Mouse (Mus musculus) lung, embryonic 16.5 days (tissue): Measurements from ENCODE around the gene Prkca. TPM values are rescaled to one million over a fixed set of nuclear protein-coding genes. Genes with fewer than 3 reads are reported as not detected.

Experiments
- ATAC-seq: fragments of 200-750 bp; cut with Nextera tagmentation; 2 replicates; pipeline ENCODE4 v1.8.0; 2017; ENCODE audit warnings: low read depth, mild to moderate bottlenecking, moderate library complexity
- H3K27ac ChIP-seq: fragments of 300-500 bp; sonication (generic); 2 replicates; pipeline ENCODE4 v1.5.1; 2014; ENCODE audit warnings: mild to moderate bottlenecking, control low read depth, low read length
- H3K27me3 ChIP-seq: fragments of 300-500 bp; sonication (generic); 2 replicates; pipeline ENCODE4 v1.6.1; 2014; ENCODE audit warnings: low read depth, low read length, mixed read lengths; ENCODE audit not compliant: control insufficient read depth, insufficient read depth
- H3K36me3 ChIP-seq: fragments of 300-500 bp; sonication (generic); 2 replicates; pipeline ENCODE4 v1.6.1; 2014; ENCODE audit warnings: low read length; ENCODE audit not compliant: control insufficient read depth, insufficient read depth
- H3K4me1 ChIP-seq: fragments of 300-500 bp; sonication (generic); replicated peaks from 2 replicates; pipeline ENCODE4 v1.6.1; 2014; ENCODE audit warnings: low read length, mixed read lengths; ENCODE audit not compliant: control insufficient read depth, insufficient read depth
- H3K4me2 ChIP-seq: fragments of 300-500 bp; sonication (generic); 2 replicates; pipeline ENCODE4 v1.6.1; 2014; ENCODE audit warnings: low read depth, low read length, control low read depth
- H3K4me3 ChIP-seq: fragments of 300-500 bp; sonication (generic); 2 replicates; pipeline ENCODE4 v1.5.1; 2014; ENCODE audit warnings: mild to moderate bottlenecking, low read length, control low read depth
- H3K9ac ChIP-seq: fragments of 300-500 bp; sonication (generic); 2 replicates; pipeline ENCODE4 v1.6.1; 2014; ENCODE audit warnings: low read length, control low read depth
- H3K9me3 ChIP-seq: fragments of 300-500 bp; sonication (generic); 2 replicates; pipeline ENCODE4 v1.6.1; 2016; ENCODE audit warnings: low read length; ENCODE audit not compliant: control insufficient read depth
- WGBS: fragments of 180-500 bp; shearing (Covaris S2); extraction: QIAGEN DNeasy Blood & Tissue Kit; methylation state at CpG from one replicate; pipeline ENCODE4 v1.1.7; 2014; 5-methylcytosine and 5-hydroxymethylcytosine counted together
- polyA plus RNA-seq: library from polyadenylated mRNA; unstranded; fragments of >200 nt; fragmentation: Nextera tagmentation; extraction: Ambion mirVana; gene quantifications from 2 replicates; pipeline ENCODE4 v1.2.1, GENCODE M21; 2015

The Prkca gene
- polyA plus RNA-seq, 1 experiment from 2014 or later: 10.1 TPM

DNA sequence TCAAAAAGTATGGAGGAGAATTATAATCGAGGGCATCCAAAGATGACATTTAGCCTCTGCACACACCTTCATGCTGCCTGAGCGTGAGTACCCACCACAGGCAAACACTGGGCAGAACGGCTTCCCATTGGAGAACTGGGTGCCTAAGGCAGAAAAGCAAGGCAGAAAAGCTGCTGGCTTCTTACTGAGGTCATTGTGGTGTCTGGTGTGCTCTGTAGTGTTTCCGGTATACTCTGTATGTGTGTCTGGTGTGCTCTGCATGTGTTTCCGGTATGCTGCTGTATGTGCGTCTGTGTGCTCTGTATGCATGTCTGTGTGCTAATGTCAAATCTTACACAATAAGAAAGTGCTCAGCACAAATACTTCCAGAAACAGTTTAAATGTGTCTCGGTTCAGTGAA, 127.7 kb downstream of the Prkca start:
- Histone ChIP-seq H3K9ac (no peak overlapping the region), H3K4me1 (peaks cover 15% of the 10 kb centered on the region), H3K4me3 (no peak overlapping the region), H3K36me3 (no peaks in the 10 kb centered on the region), H3K4me2 (no peak overlapping the region), H3K9me3 (no peaks in the 10 kb centered on the region), H3K27ac (peak overlapping the region; percentile 11; the same call in 1 of the 2 replicates), H3K27me3 (no peaks in the 10 kb centered on the region)
- 81% methylated on average over 7 of the region's 7 CpGs for WGBS
- 0 out of 2 replicates have a peak, but pooled peaks have one; percentile 15 for ATAC-seq

DNA sequence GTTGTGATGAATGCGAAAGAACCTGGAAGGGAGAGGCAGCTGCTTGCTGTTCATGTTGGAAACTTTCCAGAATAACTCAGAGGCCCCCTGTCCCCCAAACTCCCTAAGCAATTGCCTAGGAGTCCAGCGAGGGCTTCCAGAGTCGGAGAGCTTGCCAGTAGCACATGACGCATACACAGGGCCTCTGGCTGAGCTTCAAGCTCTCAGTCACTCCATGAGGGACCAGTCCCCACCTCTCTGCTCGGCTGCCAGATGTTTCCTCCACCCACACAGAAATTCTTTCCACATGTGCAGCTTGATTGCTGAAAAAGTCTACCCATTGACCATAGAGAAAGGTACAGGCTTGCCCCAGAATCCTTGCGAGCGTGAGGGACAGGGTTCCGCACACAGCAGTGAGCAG, 128.3 kb downstream of the Prkca start:
- 42% methylated on average over 8 of the region's 8 CpGs for WGBS
- Histone ChIP-seq H3K9me3 (no peaks in the 10 kb centered on the region), H3K4me3 (no peak overlapping the region), H3K4me2 (no peak overlapping the region; the same call in 1 of the 2 replicates), H3K9ac (no peak overlapping the region), H3K27ac (peak overlapping the region; percentile 11; the same call in 1 of the 2 replicates), H3K27me3 (no peaks in the 10 kb centered on the region), H3K36me3 (no peaks in the 10 kb centered on the region), H3K4me1 (peaks cover 11% of the 10 kb centered on the region)
- ATAC-seq: peak; percentile 96

DNA sequence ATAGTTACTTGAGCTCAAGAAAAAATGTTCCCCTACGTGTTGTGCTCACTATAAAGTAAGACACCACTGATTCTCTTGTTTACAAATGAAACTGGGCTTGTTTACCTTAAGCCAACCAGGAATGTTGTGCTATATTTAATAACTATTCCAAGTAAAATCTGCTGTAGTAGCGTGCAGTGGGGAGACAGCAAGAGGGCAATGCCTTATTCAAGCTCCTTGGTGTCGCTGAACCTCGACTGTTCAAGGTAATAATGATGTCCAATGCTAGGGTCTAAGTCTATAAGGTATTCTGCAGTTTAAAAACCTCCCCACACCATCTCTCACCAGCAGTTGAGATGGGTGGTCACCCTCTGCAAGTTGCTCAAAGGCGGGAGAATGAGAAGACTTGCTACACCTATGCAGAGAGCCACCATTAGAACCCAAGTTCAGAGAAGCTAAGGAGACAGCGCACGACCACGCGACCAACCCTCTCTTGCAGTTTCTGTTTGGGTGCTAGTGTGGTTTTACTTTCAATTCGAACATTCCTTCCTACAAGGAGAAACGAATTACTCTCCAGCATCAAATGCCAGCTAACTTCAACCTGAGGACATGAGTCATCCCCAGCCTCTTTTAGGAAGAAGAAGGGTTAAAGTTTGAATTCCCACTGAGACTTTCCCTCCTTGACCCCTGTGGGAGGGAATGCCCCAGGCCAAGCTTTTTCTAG, 129.1 kb downstream of the Prkca start:
- H3K4me1 ChIP-seq: peaks cover 11% of the 10 kb centered on the region
- no peaks in the 10 kb centered on the region for H3K27me3 ChIP-seq
- WGBS: 70% methylated on average over 11 of the region's 11 CpGs
- no peaks in the 10 kb centered on the region for H3K36me3 ChIP-seq
- peak overlapping the region; percentile 56; the same call in 1 of the 2 replicates for H3K27ac ChIP-seq
- peak overlapping the region; percentile 9; the same call in 1 of the 2 replicates for H3K4me2 ChIP-seq
- no peaks in the 10 kb centered on the region for H3K9me3 ChIP-seq
- H3K4me3 ChIP-seq: no peak overlapping the region
- ATAC-seq: no peak
- no peak overlapping the region for H3K9ac ChIP-seq

DNA sequence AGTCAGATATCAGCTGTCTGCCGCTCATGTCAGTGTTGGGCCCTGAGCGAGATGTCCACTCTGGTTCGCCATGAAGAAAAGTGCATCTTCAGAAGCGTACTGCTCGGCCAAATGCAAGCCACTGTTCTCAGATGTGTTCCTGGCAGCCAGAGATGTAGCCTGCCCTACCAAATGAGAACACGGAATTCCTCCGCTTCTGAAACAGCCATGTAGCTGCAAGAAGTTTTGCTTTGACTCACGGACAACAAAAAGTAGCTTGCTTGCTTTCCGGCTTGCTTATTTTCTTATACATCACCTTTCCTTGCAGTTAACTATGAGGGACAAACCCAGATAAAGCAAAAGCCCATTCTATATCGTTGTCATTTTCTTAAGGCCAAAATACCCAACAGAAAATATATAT, 129.9 kb downstream of the Prkca start:
- H3K27ac ChIP-seq: no peak overlapping the region
- no peaks in the 10 kb centered on the region for H3K9me3 ChIP-seq
- no peak for ATAC-seq
- WGBS: 86% methylated on average over 10 of the region's 10 CpGs
- H3K4me2 ChIP-seq: no peak overlapping the region
- H3K4me1 ChIP-seq: peaks cover 11% of the 10 kb centered on the region
- H3K27me3 ChIP-seq: no peaks in the 10 kb centered on the region
- H3K4me3 ChIP-seq: no peak overlapping the region
- no peaks in the 10 kb centered on the region for H3K36me3 ChIP-seq
- H3K9ac ChIP-seq: no peak overlapping the region

DNA sequence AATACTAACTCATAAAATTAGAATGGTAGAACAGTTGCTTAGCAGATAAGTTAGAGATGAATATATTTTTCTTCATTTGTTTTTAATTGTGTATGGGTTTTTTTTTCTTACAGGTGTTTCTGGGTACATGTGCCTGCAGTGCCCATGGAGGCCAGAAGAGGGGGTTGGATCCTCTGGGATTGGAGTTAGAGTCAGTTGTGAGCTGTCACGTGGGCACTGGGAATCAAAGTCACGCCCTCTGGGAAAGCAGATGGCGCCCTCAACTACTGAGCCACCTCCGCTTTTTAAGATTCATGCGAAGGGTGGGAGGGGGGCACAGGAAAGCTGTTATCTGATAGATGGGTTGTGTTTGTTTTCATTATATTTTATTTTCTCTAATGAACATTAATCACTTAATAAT, 131.1 kb downstream of the Prkca start:
- Histone ChIP-seq H3K4me2 (no peak overlapping the region), H3K27me3 (no peaks in the 10 kb centered on the region), H3K9me3 (no peaks in the 10 kb centered on the region), H3K27ac (no peak overlapping the region), H3K4me1 (peaks cover 11% of the 10 kb centered on the region), H3K36me3 (no peaks in the 10 kb centered on the region), H3K9ac (no peak overlapping the region), H3K4me3 (no peak overlapping the region)
- WGBS: 89% methylated on average over 5 of the region's 5 CpGs
- no peak for ATAC-seq

DNA sequence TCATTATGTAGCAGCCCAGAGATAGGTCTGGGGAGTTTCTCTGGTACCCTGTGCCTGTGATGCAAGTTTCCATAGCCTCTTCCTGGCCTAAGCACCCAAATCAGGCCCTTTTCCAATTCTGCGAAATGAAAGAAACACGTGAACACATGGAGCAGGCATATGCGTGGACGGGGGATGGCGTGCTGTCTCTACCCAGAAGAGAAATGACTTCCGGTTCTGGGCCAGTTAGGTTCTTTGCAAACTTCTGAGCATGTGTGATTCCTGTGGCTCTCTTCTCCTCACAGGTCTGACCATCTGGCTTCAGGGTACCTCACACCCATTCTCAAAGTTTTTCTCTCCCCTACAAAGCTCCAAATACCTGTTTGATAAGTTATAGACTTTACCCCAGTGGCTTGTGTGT, 131.7 kb downstream of the Prkca start:
- Histone ChIP-seq H3K27ac (no peak overlapping the region), H3K27me3 (no peaks in the 10 kb centered on the region), H3K36me3 (no peaks in the 10 kb centered on the region), H3K9ac (no peak overlapping the region), H3K4me2 (no peak overlapping the region), H3K4me1 (peaks cover 11% of the 10 kb centered on the region), H3K4me3 (no peak overlapping the region), H3K9me3 (no peaks in the 10 kb centered on the region)
- WGBS: 74% methylated on average over 6 of the region's 6 CpGs
- ATAC-seq: no peak

DNA sequence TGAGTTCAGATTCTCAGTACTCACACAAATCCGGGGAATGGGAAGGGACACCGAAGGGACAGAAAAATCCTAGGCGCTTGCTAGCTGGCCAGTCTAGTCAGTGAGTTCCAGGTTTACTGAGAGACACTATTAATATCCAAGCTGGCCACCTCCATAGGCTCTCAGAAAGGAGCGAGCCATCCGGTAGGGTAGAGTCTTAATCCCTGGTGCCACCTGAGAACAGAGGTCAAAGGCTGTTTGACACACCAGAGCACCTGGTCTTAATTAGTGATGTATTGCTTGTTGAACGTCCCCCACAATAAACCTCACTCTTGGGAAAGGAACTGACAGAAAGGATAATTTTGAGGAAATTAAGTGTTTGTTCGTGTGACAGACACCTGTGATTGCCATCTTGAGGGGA, 133.0 kb downstream of the Prkca start:
- Histone ChIP-seq H3K27ac (no peak overlapping the region), H3K4me3 (no peak overlapping the region), H3K9me3 (no peaks in the 10 kb centered on the region), H3K4me2 (no peak overlapping the region), H3K27me3 (no peaks in the 10 kb centered on the region), H3K36me3 (no peaks in the 10 kb centered on the region), H3K9ac (no peak overlapping the region), H3K4me1 (peaks cover 11% of the 10 kb centered on the region)
- ATAC-seq: no peak
- WGBS: 84% methylated on average over 7 of the region's 7 CpGs

DNA sequence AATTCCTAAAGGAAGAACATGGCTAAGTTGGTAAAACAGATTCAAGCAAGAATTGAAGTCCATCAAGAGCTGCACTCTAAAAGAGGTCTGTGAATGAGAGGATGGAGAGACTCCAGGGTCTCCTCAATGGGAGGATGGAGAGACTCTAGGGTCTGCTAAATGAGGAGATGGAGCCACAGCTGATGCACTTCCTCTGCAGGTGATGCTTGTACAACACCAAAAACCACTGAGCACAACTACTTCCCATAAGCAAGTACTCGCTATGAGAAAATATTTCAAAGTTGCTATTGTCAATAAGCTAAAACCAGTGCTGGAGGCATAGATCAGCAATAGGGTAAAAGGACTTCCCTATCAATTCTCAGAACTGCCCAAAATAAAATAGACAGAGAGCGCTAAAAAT, 137.1 kb downstream of the Prkca start:
- Histone ChIP-seq H3K9ac (no peak overlapping the region), H3K4me3 (no peak overlapping the region), H3K9me3 (no peaks in the 10 kb centered on the region), H3K4me2 (no peak overlapping the region), H3K27me3 (no peaks in the 10 kb centered on the region), H3K36me3 (no peaks in the 10 kb centered on the region), H3K27ac (no peak overlapping the region), H3K4me1 (no peaks in the 10 kb centered on the region; the same call in 1 of the 2 replicates)
- ATAC-seq: no peak
- WGBS: 92% methylated on average over 2 of the region's 2 CpGs

DNA sequence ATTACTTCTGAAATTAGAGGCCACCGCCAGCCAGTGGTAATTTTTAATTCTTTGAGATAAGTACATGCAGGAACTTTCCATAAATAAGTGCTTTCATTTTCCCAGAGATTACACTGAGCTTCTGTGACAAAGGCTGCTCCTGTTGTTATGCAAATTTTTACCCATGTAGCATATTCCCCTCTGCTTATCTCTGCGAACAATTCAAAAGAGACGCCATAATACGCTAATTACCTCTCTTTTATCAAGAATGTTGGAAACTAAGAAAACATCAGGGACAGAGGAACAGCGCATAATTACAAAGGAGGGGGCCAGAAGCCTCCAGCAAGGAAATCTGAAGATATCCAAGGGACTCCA, 138.9 kb downstream of the Prkca start:
- Histone ChIP-seq H3K4me2 (no peak overlapping the region), H3K9me3 (no peaks in the 10 kb centered on the region), H3K36me3 (no peaks in the 10 kb centered on the region), H3K27me3 (no peaks in the 10 kb centered on the region), H3K4me1 (no peaks in the 10 kb centered on the region), H3K27ac (no peak overlapping the region), H3K4me3 (no peak overlapping the region), H3K9ac (no peak overlapping the region)
- ATAC-seq: no peak
- 76% methylated on average over 5 of the region's 5 CpGs for WGBS
